Comparison of ENCODE assay signal across 7 mouse cellular contexts in the genomic region with DNA sequence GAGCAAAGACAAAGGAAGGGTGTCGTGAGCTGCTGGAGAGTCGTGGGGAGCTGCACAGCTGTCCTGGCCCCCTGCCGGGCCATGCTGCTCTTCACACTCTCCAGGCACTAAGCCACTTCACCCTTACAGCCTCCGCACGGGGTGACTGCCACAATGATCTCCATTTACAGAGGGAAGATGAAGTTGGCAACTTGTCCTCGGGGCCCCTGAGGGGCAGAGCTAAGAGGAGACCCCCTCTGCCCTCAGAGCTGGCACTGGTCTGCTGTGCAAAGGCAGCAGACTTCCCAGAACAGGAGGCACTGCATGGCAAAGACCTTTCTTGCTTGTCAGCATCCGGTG. TPM values are rescaled to one million over a fixed set of nuclear protein-coding genes. Genes with fewer than 3 reads are reported as not detected.
DNase-seq lines count a peak whose midpoint lies in the region; ATAC-seq lines count a peak whose summit lies in the region.

No protein-coding gene starts in this region.

- H3K27ac ChIP-seq in lung, embryonic 15.5 days = no peak overlapping the region
- H3K27ac ChIP-seq in forebrain, embryonic 14.5 days (ENCODE audit: low read depth, low read length) = peak overlapping the region; percentile 9; the same call in 1 of the 2 replicates
- peak overlapping the region; percentile 77 for H3K27ac ChIP-seq in hindbrain, embryonic 13.5 days
- no peak overlapping the region for H3K27ac ChIP-seq in midbrain, embryonic 16.5 days (ENCODE audit: low read length)

- no peak for DNase-seq in lung, postnatal 14 days
- peak; percentile 18 for DNase-seq in forebrain, embryonic 14.5 days (ENCODE audit: low spot score)

- 19% methylated on average over 7 of the region's 7 CpGs for WGBS in lung, embryonic 15.5 days
- 21% methylated on average over 7 of the region's 7 CpGs for WGBS in forebrain, embryonic 14.5 days
- 15% methylated on average over 7 of the region's 7 CpGs for WGBS in hindbrain, embryonic 13.5 days
- WGBS in midbrain, embryonic 16.5 days = 14% methylated on average over 7 of the region's 7 CpGs

- H3K9ac ChIP-seq in lung, embryonic 15.5 days = no peak overlapping the region
- H3K9ac ChIP-seq in forebrain, embryonic 14.5 days (ENCODE audit: low read length) = 0 out of 2 replicates have a peak overlapping the region, but pooled peaks have one; percentile 29
- no peak overlapping the region for H3K9ac ChIP-seq in hindbrain, embryonic 13.5 days
- no peak overlapping the region for H3K9ac ChIP-seq in midbrain, embryonic 16.5 days (ENCODE audit: low read depth, low read length)

- no peaks in the 10 kb centered on the region for H3K27me3 ChIP-seq in lung, embryonic 15.5 days
- H3K27me3 ChIP-seq in forebrain, embryonic 14.5 days (replicated peaks; ENCODE audit: control insufficient read depth, insufficient read depth, low read length) = no peaks in the 10 kb centered on the region
- H3K27me3 ChIP-seq in hindbrain, embryonic 13.5 days = no peaks in the 10 kb centered on the region
- no peaks in the 10 kb centered on the region for H3K27me3 ChIP-seq in midbrain, embryonic 16.5 days (ENCODE audit: control insufficient read depth, insufficient read depth, low read depth, low read length)

- no peaks in the 10 kb centered on the region for H3K9me3 ChIP-seq in lung, embryonic 15.5 days
- H3K9me3 ChIP-seq in forebrain, embryonic 14.5 days (replicated peaks; ENCODE audit: control insufficient read depth, low read length) = no peaks in the 10 kb centered on the region
- H3K9me3 ChIP-seq in hindbrain, embryonic 13.5 days = no peaks in the 10 kb centered on the region
- no peaks in the 10 kb centered on the region for H3K9me3 ChIP-seq in midbrain, embryonic 16.5 days (replicated peaks; ENCODE audit: control insufficient read depth, low read length, poor library complexity, severe bottlenecking)

- no peak overlapping the region for H3K4me2 ChIP-seq in lung, embryonic 15.5 days
- H3K4me2 ChIP-seq in forebrain, embryonic 14.5 days (ENCODE audit: low read length) = no peak overlapping the region
- H3K4me2 ChIP-seq in hindbrain, embryonic 13.5 days = no peak overlapping the region
- H3K4me2 ChIP-seq in midbrain, embryonic 16.5 days (ENCODE audit: low read length) = no peak overlapping the region

- no peak overlapping the region for H3K4me3 ChIP-seq in lung, embryonic 15.5 days
- no peak overlapping the region for H3K4me3 ChIP-seq in forebrain, embryonic 14.5 days (ENCODE audit: low read depth, low read length)
- H3K4me3 ChIP-seq in hindbrain, embryonic 13.5 days = no peak overlapping the region
- H3K4me3 ChIP-seq in midbrain, embryonic 16.5 days (ENCODE audit: low read depth, low read length) = no peak overlapping the region

- ATAC-seq in lung, embryonic 15.5 days (ENCODE audit: borderline replicate concordance, extremely low read depth, low FRiP score, low TSS enrichment) = peak; percentile 68; the same call in 1 of the 2 replicates
- ATAC-seq in forebrain, embryonic 14.5 days = peak; percentile 45; the same call in 1 of the 2 replicates
- ATAC-seq in hindbrain, embryonic 13.5 days (ENCODE audit: low FRiP score) = peak; percentile 50; the same call in 1 of the 2 replicates
- ATAC-seq in midbrain, embryonic 16.5 days = peak; percentile 29; the same call in 1 of the 2 replicates
- no peak for ATAC-seq in erythroid progenitor cell, adult 5-6 weeks (replicated peaks; ENCODE audit: low FRiP score, poor library complexity, severe bottlenecking)
- no peak for ATAC-seq in megakaryocyte progenitor cell, adult 5-6 weeks (replicated peaks; ENCODE audit: poor library complexity)

- peaks cover 16% of the 10 kb centered on the region for H3K4me1 ChIP-seq in lung, embryonic 15.5 days
- peaks cover 7% of the 10 kb centered on the region; the same call in 1 of the 2 replicates for H3K4me1 ChIP-seq in forebrain, embryonic 14.5 days (ENCODE audit: control insufficient read depth, insufficient read depth, low read length)
- peaks cover 30% of the 10 kb centered on the region for H3K4me1 ChIP-seq in hindbrain, embryonic 13.5 days (replicated peaks)
- H3K4me1 ChIP-seq in midbrain, embryonic 16.5 days (ENCODE audit: control insufficient read depth, insufficient read depth, low read length) = peaks cover 11% of the 10 kb centered on the region

- H3K36me3 ChIP-seq in lung, embryonic 15.5 days = peaks cover 18% of the 10 kb centered on the region; the same call in 1 of the 2 replicates
- H3K36me3 ChIP-seq in forebrain, embryonic 14.5 days (ENCODE audit: control insufficient read depth, insufficient read depth, low read length) = peaks cover 34% of the 10 kb centered on the region
- peaks cover 35% of the 10 kb centered on the region for H3K36me3 ChIP-seq in hindbrain, embryonic 13.5 days
- H3K36me3 ChIP-seq in midbrain, embryonic 16.5 days (ENCODE audit: control insufficient read depth, insufficient read depth, low read length) = peaks cover 17% of the 10 kb centered on the region

RNA-seq across cellular contexts. Expression of gene Katnal1, which starts 20.1 kb away (rescaled TPM):
- polyA plus RNA-seq in lung, embryonic 15.5 days (2015; fragmentation: Nextera tagmentation; extraction: Ambion mirVana) = 11.9 and 12.5 TPM in 2 replicates
- 30.6 and 34.0 TPM in 2 replicates for polyA plus RNA-seq in forebrain, embryonic 14.5 days (2014; fragmentation: Nextera tagmentation; extraction: Ambion mirVana)
- 33.4 and 34.4 TPM in 2 replicates for polyA plus RNA-seq in hindbrain, embryonic 13.5 days (2015; fragmentation: Nextera tagmentation; extraction: Ambion mirVana)
- polyA plus RNA-seq in midbrain, embryonic 16.5 days (2015; fragmentation: Nextera tagmentation; extraction: Ambion mirVana) = 40.2 and 40.7 TPM in 2 replicates
- total RNA-seq in erythroid progenitor cell, adult 5-6 weeks (2015; ENCODE audit: low replicate concordance) = 28.5 and 40.2 TPM in 2 replicates
- total RNA-seq in erythroid progenitor cell, adult 5-6 weeks (2017; ENCODE audit: low replicate concordance) = 47.7 and 54.4 TPM in 2 replicates
- total RNA-seq in megakaryocyte progenitor cell, adult 5-6 weeks (2015) = 5.6 and 6.5 TPM in 2 replicates
- 6.9 and 9.0 TPM in 2 replicates for total RNA-seq in megakaryocyte progenitor cell, adult 5-6 weeks (2017)

Comparison
In these comparisons a context has a peak if more than half of its experiments do, and no peak if none do; other contexts are left out.
1. ATAC-seq: peak in lung, embryonic 15.5 days (single experiment), forebrain, embryonic 14.5 days (single experiment), hindbrain, embryonic 13.5 days (single experiment) and midbrain, embryonic 16.5 days (single experiment); none in erythroid progenitor cell, adult 5-6 weeks (single experiment) and megakaryocyte progenitor cell, adult 5-6 weeks (single experiment).
2. H3K27ac ChIP-seq: peak in forebrain, embryonic 14.5 days (single experiment) and hindbrain, embryonic 13.5 days (single experiment); none in lung, embryonic 15.5 days (single experiment) and midbrain, embryonic 16.5 days (single experiment).